Mouse (Mus musculus) forebrain, embryonic 16.5 days (tissue): ENCODE data around the gene Reep6. TPM values are rescaled to one million over a fixed set of nuclear protein-coding genes. Genes with fewer than 3 reads are reported as not detected.
A peak's percentile ranks its signal among the peaks of the same experiment; 100 is the strongest.
"Not testable (repeated sequence)": the region's sequence is repeated elsewhere in the genome, so short reads cannot be mapped to it uniquely, and the experiment has no call there.

Experiments
- ATAC-seq: fragments of 200-750 bp; cut with Nextera tagmentation; 2 replicates; pipeline ENCODE4 v1.8.0; 2017; ENCODE audit warnings: mild to moderate bottlenecking, moderate library complexity
- H3K27ac ChIP-seq: fragments of 300-500 bp; sonication (generic); 2 replicates; pipeline ENCODE4 v1.5.1; 2014; ENCODE audit warnings: low read length, control low read depth
- H3K27me3 ChIP-seq: fragments of 300-500 bp; sonication (generic); replicated peaks from 2 replicates; pipeline ENCODE4 v1.6.1; 2014; ENCODE audit warnings: low read length; ENCODE audit not compliant: control insufficient read depth, insufficient read depth
- H3K36me3 ChIP-seq: fragments of 300-500 bp; sonication (generic); 2 replicates; pipeline ENCODE4 v1.6.1; 2014; ENCODE audit not compliant: control insufficient read depth, insufficient read depth
- H3K4me1 ChIP-seq: fragments of 300-500 bp; sonication (generic); replicated peaks from 2 replicates; pipeline ENCODE4 v1.6.1; 2014; ENCODE audit warnings: low read length; ENCODE audit not compliant: control insufficient read depth, insufficient read depth
- H3K4me2 ChIP-seq: fragments of 300-500 bp; sonication (generic); 2 replicates; pipeline ENCODE4 v1.6.1; 2014; ENCODE audit warnings: mild to moderate bottlenecking, low read length, control low read depth
- H3K4me3 ChIP-seq: fragments of 300-500 bp; sonication (generic); replicated peaks from 2 replicates; pipeline ENCODE4 v1.5.1; 2014; ENCODE audit warnings: mild to moderate bottlenecking, low read length, control low read depth
- H3K9ac ChIP-seq: fragments of 300-500 bp; sonication (generic); replicated peaks from 2 replicates; pipeline ENCODE4 v1.6.1; 2014; ENCODE audit warnings: low read depth, low read length, control low read depth
- H3K9me3 ChIP-seq: fragments of 300-500 bp; sonication (generic); 2 replicates; pipeline ENCODE4 v1.6.1; 2016; ENCODE audit warnings: low read length; ENCODE audit not compliant: control insufficient read depth
- WGBS: fragments of 180-500 bp; shearing (Covaris S2); extraction: QIAGEN DNeasy Blood & Tissue Kit; methylation state at CpG from one replicate; pipeline ENCODE4 v1.1.7; 2014; 5-methylcytosine and 5-hydroxymethylcytosine counted together
- polyA plus RNA-seq: library from polyadenylated mRNA; unstranded; fragments of >200 nt; fragmentation: Nextera tagmentation; extraction: Ambion mirVana; gene quantifications from 2 replicates; pipeline ENCODE4 v1.2.1, GENCODE M21; 2015

Gene Reep6
- polyA plus RNA-seq, 1 experiment from 2014 or later = 3.2 TPM

DNA sequence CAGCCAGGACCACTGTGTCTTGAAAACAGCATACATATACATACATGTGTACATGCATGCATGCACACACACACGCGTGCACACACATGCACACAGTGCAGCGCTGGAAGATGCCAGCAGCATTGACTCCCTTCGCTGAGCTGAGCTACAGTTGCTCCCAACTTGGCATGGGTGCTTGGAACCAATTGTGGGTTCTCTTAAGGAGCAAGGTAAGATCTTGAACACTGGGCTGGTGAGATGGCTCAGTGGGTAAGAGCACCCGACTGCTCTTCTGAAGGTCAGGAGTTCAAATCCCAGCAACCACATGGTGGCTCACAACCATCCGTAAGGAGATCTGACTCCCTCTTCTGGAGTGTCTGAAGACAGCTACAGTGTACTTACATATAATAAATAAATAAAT lies 16.2 kb downstream of the Reep6 start:
- not testable (repeated sequence) for ATAC-seq

DNA sequence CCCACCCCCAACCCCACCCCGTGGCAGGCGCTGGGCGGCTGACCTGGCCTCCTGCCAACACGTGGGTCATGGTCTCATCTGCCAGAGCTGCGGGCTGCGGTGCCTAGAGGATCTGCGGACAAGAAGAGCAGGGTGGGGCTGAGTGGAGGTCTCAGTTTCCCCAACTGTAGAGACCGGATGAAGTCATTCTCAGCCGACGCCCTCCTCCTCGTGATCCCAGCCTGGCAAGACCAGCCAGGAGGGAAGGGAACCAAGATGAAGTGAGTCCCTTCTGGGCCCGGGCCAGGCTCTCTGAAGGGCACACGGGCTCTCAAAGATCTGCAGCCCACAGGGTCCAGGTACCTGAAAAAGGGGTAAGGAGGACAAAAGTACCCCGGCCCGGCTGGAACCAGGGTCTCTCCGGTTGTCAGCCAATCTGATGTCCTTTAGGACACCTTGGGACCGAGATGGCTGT lies 17.8 kb downstream of the Reep6 start:
- Histone ChIP-seq H3K4me1 (peaks cover 17% of the 10 kb centered on the region), H3K9ac (no peak overlapping the region), H3K36me3 (no peaks in the 10 kb centered on the region), H3K9me3 (no peaks in the 10 kb centered on the region), H3K4me3 (no peak overlapping the region), H3K27me3 (peaks cover 81% of the 10 kb centered on the region), H3K4me2 (no peak overlapping the region), H3K27ac (no peak overlapping the region)
- no peak for ATAC-seq
- WGBS = 11% methylated on average over 17 of the region's 17 CpGs

More for the DNA sequence above, 16.2 kb downstream of the Reep6 start:
- Histone ChIP-seq H3K4me1 (peaks cover 26% of the 10 kb centered on the region), H3K27me3 (peaks cover 89% of the 10 kb centered on the region)
- not testable (repeated sequence) for H3K36me3 ChIP-seq, H3K27ac ChIP-seq, H3K9me3 ChIP-seq, H3K4me3 ChIP-seq, H3K9ac ChIP-seq, H3K4me2 ChIP-seq
- WGBS = 83% methylated on average over 5 of the region's 6 CpGs

DNA sequence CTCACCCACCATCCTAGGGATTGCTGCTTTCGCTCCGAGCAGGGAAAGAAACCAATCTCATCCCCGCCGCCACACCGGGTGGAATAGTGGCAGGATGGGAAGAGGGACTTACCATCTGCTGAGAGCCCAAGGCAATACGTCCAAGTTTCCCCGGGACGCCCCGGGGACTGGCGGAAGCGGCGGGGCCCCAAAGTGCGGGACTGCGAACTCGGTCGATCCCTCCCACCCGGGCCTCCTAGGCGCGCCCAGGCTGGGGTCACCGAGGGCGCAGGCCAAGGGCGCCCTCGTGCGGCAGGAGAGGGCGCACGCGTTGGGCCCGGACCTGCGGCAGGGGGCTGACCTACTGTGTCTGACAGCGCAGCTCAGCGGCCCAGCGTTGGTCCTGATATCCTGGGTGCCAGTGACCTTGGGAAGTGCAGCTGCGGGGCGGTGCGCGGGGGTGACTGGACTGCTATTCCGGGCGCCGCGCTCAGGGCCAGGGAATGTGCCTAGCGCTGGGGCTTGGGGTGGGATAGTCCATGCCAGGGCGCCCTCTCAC lies 18.6 kb downstream of the Reep6 start, which contains the start of gene Adamtsl5:
Gene Adamtsl5, minus strand, starts transcription at position 169 of the 538 bp plus-strand sequence.
- H3K4me3 ChIP-seq = 0 out of 2 replicates have a peak within 1 kb of the TSS, but pooled peaks have one; percentile 1
- WGBS = 2% methylated on average over 41 of the region's 42 CpGs

DNA sequence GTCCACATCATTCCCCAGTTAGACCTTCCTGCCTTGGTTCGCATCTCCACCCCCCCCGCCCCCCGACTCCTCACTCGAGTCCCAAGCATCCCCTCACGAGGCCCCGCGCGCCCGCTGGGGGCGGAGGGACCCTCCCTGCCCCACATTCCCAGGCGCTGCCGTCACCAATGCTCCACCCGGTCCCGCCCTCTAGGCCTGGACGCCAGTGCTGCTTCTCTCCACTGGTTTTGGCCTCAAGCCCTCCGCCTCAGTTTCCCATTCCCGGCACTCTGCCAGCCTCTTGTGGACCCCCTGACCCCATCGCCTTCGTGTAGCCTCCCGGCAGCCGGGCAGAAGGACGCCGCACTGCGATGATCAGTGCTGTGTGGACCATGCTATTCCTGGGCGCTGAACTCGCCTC lies 19.2 kb downstream of the Reep6 start:
- H3K4me2 ChIP-seq = no peak overlapping the region
- H3K9ac ChIP-seq = no peak overlapping the region
- H3K4me1 ChIP-seq = peaks cover 5% of the 10 kb centered on the region; the same call in 1 of the 2 replicates

More for the DNA sequence above, 18.6 kb downstream of the Reep6 start, which contains the start of gene Adamtsl5:
- H3K27ac ChIP-seq = no peak within 1 kb of the TSS
- H3K4me2 ChIP-seq = no peak within 1 kb of the TSS
- H3K36me3 ChIP-seq = no peaks in the 10 kb centered on the region
- H3K4me1 ChIP-seq = peaks cover 10% of the 10 kb centered on the region
- H3K27me3 ChIP-seq = peaks cover 73% of the 10 kb centered on the region
- no peak for ATAC-seq
- no peaks in the 10 kb centered on the region for H3K9me3 ChIP-seq
- no peak within 1 kb of the TSS for H3K9ac ChIP-seq

DNA sequence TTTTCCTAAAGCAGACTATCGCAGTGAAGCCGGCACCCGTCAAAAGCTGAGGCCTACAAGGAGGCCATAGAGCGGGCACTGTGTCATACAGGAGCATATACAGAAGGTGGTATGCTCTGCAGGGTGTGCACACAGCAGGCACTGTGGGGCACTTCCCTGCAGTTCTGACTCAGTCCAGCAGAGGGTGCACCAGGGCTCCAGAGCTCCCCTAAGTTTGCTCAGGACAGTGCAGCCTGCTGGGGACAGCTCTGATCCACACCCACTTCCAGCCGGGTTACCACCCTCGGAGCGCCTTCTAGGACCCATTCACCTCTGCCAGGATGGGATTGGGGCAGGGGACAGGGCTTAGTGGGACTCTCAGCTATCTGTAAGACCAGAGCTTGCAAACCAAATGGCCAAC lies 20.5 kb downstream of the Reep6 start:
- H3K9me3 ChIP-seq = no peaks in the 10 kb centered on the region
- H3K27ac ChIP-seq = no peak overlapping the region
- no peak overlapping the region for H3K4me3 ChIP-seq
- no peak overlapping the region for H3K4me2 ChIP-seq
- 1% methylated on average over 7 of the region's 7 CpGs for WGBS
- no peaks in the 10 kb centered on the region for H3K36me3 ChIP-seq
- peaks cover 5% of the 10 kb centered on the region; the same call in 1 of the 2 replicates for H3K4me1 ChIP-seq
- H3K27me3 ChIP-seq = peaks cover 64% of the 10 kb centered on the region
- H3K9ac ChIP-seq = no peak overlapping the region
- peak; percentile 82 for ATAC-seq

More for the DNA sequence above, 19.2 kb downstream of the Reep6 start:
- Histone ChIP-seq H3K36me3 (no peaks in the 10 kb centered on the region), H3K9me3 (no peaks in the 10 kb centered on the region), H3K27ac (no peak overlapping the region), H3K27me3 (peaks cover 67% of the 10 kb centered on the region), H3K4me3 (no peak overlapping the region)
- ATAC-seq = no peak
- WGBS = 13% methylated on average over 26 of the region's 26 CpGs

DNA sequence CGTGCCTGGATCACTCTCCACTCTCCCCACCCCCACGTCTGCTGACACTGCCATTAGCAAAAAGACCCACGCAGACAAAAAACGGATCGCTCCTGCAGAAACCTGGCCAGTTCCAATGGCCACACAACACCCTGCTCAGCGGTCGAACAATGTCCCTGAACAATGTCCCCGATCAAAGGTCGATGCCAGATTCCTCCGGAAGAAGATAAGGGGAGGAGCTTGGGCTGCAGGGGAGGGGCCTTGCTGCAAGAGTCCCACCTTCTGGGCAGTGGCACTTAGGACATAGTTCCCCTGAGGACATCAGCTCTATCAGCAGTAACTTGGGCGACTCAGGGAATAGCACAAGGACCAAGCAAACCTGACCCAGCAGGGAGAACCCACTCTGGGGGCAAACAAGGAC lies 22.1 kb downstream of the Reep6 start:
- no peaks in the 10 kb centered on the region for H3K36me3 ChIP-seq
- 29% methylated on average over 11 of the region's 11 CpGs for WGBS
- H3K27me3 ChIP-seq = peaks cover 69% of the 10 kb centered on the region
- no peak overlapping the region for H3K4me3 ChIP-seq
- H3K4me1 ChIP-seq = peaks cover 17% of the 10 kb centered on the region
- no peak overlapping the region for H3K9ac ChIP-seq
- H3K4me2 ChIP-seq = no peak overlapping the region
- no peak overlapping the region for H3K27ac ChIP-seq
- ATAC-seq = no peak
- H3K9me3 ChIP-seq = no peaks in the 10 kb centered on the region

DNA sequence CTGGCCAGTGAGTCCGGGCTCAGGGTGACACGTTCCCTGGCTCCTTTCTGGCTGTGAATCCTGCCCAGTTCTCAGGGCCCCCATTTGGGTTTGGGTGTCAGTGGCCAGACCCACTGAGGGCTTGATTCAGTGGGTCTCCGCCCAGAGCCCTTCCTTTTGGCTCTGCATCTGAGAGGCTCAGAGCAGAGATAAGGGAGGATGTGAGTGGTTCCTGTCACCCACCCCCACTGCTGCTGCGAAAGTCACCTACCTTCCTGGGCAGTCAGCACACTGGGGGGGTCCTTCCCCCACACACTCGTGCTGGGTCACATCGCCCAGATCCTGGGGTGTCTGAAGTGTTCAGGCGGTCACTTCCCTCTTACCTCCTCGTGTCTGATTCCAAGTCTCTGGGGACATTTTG lies 23.0 kb downstream of the Reep6 start:
- no peak overlapping the region for H3K4me3 ChIP-seq
- H3K9ac ChIP-seq = no peak overlapping the region
- H3K4me1 ChIP-seq = peaks cover 21% of the 10 kb centered on the region
- no peaks in the 10 kb centered on the region for H3K36me3 ChIP-seq
- H3K4me2 ChIP-seq = no peak overlapping the region
- H3K9me3 ChIP-seq = no peaks in the 10 kb centered on the region
- no peak for ATAC-seq
- WGBS = 74% methylated on average over 8 of the region's 8 CpGs
- H3K27me3 ChIP-seq = peaks cover 71% of the 10 kb centered on the region
- no peak overlapping the region for H3K27ac ChIP-seq

DNA sequence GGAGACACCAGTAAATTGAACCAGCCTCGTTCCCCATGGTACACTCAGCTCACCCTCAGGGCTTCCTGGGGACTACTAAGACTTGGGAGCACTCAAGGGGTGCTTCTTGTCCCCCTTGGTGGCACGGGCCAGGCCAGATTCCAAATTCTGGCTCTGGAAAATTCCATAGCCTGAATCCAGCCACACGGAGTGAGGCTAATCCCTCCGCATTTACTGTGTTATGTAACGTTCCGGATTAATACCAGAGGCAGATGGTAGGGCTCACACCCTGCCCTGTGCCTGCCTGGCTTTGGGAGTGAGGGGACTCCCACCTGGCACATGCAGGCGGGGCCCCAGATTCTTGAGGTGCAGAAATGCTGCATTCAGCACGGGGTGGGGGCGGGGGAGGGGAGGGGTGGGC lies 25.7 kb downstream of the Reep6 start:
- Histone ChIP-seq H3K27me3 (peaks cover 61% of the 10 kb centered on the region), H3K27ac (no peak overlapping the region), H3K4me2 (no peak overlapping the region), H3K4me1 (peaks cover 16% of the 10 kb centered on the region), H3K9me3 (no peaks in the 10 kb centered on the region), H3K36me3 (no peaks in the 10 kb centered on the region), H3K4me3 (no peak overlapping the region), H3K9ac (no peak overlapping the region)
- ATAC-seq = no peak
- WGBS = 4% methylated on average over 9 of the region's 9 CpGs

DNA sequence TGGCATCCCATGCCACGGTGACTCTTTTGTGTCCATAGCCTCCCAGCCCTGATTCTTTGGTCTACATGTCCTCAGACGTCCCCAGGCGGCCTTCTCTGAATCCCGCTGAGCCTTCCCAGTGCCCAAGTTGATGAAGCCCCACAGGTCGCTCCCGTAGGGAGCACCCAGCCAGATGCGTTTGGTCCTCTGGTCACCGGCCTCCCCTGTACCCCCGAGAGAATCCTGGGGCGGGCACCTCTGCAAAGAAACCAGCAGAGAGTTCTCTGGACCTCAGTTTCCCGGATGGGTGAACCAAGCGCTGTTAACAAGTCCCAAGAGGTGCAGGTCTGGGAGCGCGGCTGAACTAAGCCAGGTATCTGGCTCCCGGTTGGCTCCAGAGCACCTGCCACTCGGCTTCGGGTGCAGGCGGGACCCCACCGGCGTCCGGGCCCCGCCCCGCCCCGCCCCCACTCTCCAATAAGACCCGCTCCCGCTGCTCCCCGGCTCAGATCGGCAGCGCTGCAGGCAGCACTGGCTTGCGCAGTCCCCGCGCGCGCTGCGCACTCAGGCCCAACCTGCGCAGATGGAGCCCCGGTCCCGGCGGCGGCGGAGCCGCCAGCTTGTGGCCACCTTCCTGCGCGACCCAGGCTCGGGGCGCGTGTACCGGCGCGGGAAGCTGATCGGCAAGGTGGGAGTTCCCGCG lies 26.4 kb downstream of the Reep6 start, which contains the start of gene Plk5:
Gene Plk5, plus strand, starts transcription at position 459 of the 682 bp plus-strand sequence.
- ATAC-seq = 0 out of 2 replicates have a peak, but pooled peaks have one; percentile 27
- H3K27me3 ChIP-seq = peaks cover 54% of the 10 kb centered on the region
- peak within 1 kb of the TSS; percentile 40 for H3K4me3 ChIP-seq
- no peaks in the 10 kb centered on the region for H3K36me3 ChIP-seq
- H3K9me3 ChIP-seq = no peaks in the 10 kb centered on the region
- H3K4me1 ChIP-seq = peaks cover 16% of the 10 kb centered on the region
- H3K4me2 ChIP-seq = peak within 1 kb of the TSS; percentile 57
- WGBS = under 1% methylated on average over 50 of the region's 53 CpGs
- H3K9ac ChIP-seq = peak within 1 kb of the TSS; percentile 29
- no peak within 1 kb of the TSS for H3K27ac ChIP-seq
